Mouse (Mus musculus): ENCODE measurements around the gene Mgmt. TPM values are rescaled to one million over a fixed set of nuclear protein-coding genes. Genes with fewer than 3 reads are reported as not detected.
A peak's percentile ranks its signal among the peaks of the same experiment; 100 is the strongest.

The Mgmt gene
- 0.06 and 0.07 TPM in 2 replicates for polyA plus RNA-seq (2012)

DNA sequence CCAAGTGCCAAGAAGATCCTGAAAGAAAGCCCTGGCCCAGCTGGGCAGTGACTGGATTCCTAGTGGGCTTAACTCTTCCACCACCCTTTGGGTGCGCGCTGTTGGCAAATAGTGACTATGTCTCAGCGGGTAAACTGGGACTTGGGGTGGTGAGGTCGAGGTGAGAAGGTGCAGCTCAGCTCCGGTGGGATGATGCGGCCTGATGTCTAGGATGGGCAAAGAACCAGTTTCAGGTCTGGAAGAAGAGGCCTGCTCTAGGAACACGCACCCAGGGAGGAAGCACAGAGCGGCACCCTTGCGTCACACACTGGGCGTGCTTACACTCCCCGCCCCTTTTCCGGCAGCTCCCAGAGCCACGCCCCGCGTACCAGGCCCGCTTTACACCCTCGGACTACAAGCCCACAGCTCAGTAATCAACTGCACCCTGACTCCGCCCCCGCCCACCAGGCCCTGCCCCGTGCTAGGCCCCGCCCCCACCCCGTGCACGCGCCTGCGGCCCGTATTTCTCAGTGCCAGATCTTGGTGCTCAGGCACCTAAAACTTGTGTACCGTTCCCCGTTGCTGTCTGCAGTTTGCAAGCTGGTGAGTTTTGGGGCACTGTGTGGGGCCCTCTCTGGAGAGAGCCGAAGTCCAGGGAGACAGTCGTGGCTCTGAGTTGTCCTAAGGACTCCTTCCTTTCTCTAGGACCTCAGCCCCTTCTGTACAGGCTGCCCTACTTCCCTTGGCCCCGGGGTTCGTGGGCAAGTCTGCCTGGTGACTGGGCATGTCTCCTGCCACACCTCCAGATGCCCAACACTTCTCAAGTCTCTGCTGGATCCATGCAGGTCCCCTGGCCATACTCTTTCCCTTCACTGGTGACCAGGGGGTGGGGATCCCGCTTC, at the start of gene Mgmt:
Mgmt (plus strand) TSS at position 509 of the 881 bp plus-strand sequence.
- H3K9me3 ChIP-seq (ENCODE audit: control insufficient read depth, low read length) = no peaks in the 10 kb centered on the region
- TF ChIP-seq GATA1 (IDR thresholded peaks at IDR 0.05; ENCODE audit: low read length) (no peak), TAL1 (IDR thresholded peaks at IDR 0.05; ENCODE audit: low read length) (no peak)
- H3K27me3 ChIP-seq (ENCODE audit: control insufficient read depth) = no peaks in the 10 kb centered on the region
- peak within 1 kb of the TSS; percentile 55 for H3K4me3 ChIP-seq (replicated peaks)
- H3K4me1 ChIP-seq (ENCODE audit: control insufficient read depth) = peaks cover 19% of the 10 kb centered on the region
- no peaks in the 10 kb centered on the region for H3K36me3 ChIP-seq (ENCODE audit: control insufficient read depth)

DNA sequence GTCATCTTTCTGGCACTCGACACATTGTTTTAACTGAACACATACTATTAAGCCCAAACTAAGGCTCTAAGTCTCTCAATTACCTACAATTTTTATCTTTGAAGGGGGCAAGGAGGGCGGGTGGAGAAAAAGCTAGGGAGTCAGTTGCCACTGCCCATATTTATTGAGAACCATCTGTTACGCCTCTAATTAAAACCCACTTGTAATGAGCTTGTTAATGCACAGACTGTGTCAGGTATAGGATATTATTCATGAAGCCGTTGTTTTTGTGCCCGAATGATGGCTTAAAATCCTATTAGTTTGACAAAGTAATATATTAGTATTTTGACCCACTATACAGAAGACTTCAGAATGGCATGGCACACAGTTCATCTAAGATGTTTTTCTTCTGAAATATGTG, 49.6 kb upstream of the Mgmt start:
- H3K4me1 ChIP-seq (ENCODE audit: control insufficient read depth) = no peaks in the 10 kb centered on the region
- no peak overlapping the region for H3K4me3 ChIP-seq (replicated peaks)
- TF ChIP-seq TAL1 (IDR thresholded peaks at IDR 0.05; ENCODE audit: low read length) (no peak), GATA1 (IDR thresholded peaks at IDR 0.05; ENCODE audit: low read length) (no peak)
- H3K36me3 ChIP-seq (ENCODE audit: control insufficient read depth) = no peaks in the 10 kb centered on the region
- no peaks in the 10 kb centered on the region for H3K27me3 ChIP-seq (ENCODE audit: control insufficient read depth)
- no peaks in the 10 kb centered on the region for H3K9me3 ChIP-seq (ENCODE audit: control insufficient read depth, low read length)

DNA sequence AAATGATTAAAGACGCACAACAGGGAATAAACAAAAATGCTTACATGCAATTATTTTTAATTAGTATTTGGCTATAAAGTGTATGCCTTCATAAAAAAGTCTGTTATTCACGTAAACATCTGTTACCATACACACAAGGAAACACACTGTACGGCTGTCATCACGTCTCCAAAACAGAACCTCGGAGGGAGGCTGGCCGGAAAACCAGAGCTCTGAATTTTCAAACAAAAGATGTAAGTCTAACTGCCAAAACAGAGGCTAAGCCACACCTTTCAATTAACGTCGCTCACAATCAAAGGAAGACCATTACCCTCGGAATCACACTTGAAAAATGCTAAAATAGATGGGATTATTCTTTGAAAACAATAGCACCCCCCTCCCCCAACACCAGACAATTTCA, 49.1 kb upstream of the Mgmt start:
- Histone ChIP-seq H3K4me1 (ENCODE audit: control insufficient read depth) (no peaks in the 10 kb centered on the region), H3K4me3 (replicated peaks) (no peak overlapping the region), H3K36me3 (ENCODE audit: control insufficient read depth) (no peaks in the 10 kb centered on the region), H3K27me3 (ENCODE audit: control insufficient read depth) (no peaks in the 10 kb centered on the region), H3K9me3 (ENCODE audit: control insufficient read depth, low read length) (no peaks in the 10 kb centered on the region)
- no peak for TF ChIP-seq TAL1 (IDR thresholded peaks at IDR 0.05; ENCODE audit: low read length)
- no peak for TF ChIP-seq GATA1 (IDR thresholded peaks at IDR 0.05; ENCODE audit: low read length)

DNA sequence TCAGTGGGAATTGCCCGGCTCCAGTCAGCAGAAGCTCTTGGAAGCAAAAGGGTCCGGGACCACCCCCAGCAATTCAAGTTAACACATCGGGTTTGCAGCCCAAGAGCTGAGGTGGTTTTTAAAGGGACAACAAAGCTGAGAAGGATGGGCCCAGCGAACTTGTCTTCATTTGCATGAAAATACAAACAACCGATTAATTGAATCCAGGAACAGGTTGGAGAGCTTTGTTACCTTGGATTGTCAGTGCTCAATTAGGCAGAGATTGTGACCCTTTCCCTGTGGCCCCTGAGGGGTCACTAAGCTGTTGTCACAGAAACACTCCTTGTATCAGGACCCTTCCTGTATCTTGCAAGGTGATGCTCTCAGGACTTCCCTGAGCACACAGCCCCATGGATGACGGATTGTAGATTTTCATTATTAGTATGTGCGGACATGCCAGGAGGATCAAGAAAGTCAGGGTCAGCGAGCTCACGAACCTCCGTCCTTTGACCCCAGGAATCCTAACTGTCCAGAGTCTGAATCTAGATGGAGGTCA, 48.3 kb upstream of the Mgmt start:
- TF ChIP-seq TAL1 (IDR thresholded peaks at IDR 0.05; ENCODE audit: low read length) (no peak), GATA1 (IDR thresholded peaks at IDR 0.05; ENCODE audit: low read length) (no peak)

DNA sequence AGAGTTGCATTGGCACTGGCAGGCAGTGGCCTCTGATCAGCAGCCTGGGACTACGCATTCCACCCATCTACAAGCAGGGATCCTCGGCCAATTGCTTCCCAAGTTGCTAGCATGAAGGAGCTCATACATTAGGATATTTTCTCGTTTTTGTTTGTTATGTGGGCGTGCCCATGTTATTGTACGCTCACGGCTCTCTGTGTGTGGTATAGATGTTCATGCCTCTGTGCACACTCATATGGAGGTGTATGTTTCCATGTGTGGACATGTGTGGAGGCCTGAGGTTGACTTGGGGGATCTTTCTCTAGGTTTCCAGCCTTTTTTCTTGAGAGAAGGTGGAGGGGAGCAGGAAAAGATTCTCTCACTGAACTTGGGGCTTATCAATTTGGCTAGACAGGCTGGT, 46.8 kb upstream of the Mgmt start:
- no peaks in the 10 kb centered on the region for H3K9me3 ChIP-seq (ENCODE audit: control insufficient read depth, low read length)
- TF ChIP-seq GATA1 (IDR thresholded peaks at IDR 0.05; ENCODE audit: low read length) (no peak), TAL1 (IDR thresholded peaks at IDR 0.05; ENCODE audit: low read length) (no peak)
- H3K4me1 ChIP-seq (ENCODE audit: control insufficient read depth) = no peaks in the 10 kb centered on the region
- no peaks in the 10 kb centered on the region for H3K36me3 ChIP-seq (ENCODE audit: control insufficient read depth)
- no peak overlapping the region for H3K4me3 ChIP-seq (replicated peaks)
- no peaks in the 10 kb centered on the region for H3K27me3 ChIP-seq (ENCODE audit: control insufficient read depth)

More for the DNA sequence above, 48.3 kb upstream of the Mgmt start:
- Histone ChIP-seq H3K27me3 (ENCODE audit: control insufficient read depth) (no peaks in the 10 kb centered on the region), H3K36me3 (ENCODE audit: control insufficient read depth) (no peaks in the 10 kb centered on the region), H3K9me3 (ENCODE audit: control insufficient read depth, low read length) (no peaks in the 10 kb centered on the region), H3K4me3 (replicated peaks) (no peak overlapping the region), H3K4me1 (ENCODE audit: control insufficient read depth) (no peaks in the 10 kb centered on the region)

DNA sequence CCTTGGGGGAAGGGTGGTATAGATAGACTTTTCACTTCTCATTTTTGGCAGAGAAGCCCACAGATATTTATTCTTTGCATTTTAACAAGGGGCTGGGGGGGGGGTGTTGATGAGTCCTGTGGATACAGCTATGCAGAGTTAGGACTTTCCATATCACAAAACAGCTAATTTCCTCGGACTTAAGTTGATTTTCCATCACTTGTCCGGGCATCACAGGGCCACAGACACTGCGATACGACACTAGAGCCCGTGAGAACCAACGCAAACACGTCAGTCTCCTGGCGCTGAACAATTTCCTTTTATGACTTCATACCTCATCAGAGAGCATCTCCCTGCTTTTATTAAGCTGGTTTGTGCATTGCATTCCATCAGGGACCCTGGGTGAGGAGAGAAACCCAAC, 45.7 kb upstream of the Mgmt start:
- Histone ChIP-seq H3K27me3 (ENCODE audit: control insufficient read depth) (no peaks in the 10 kb centered on the region), H3K36me3 (ENCODE audit: control insufficient read depth) (no peaks in the 10 kb centered on the region), H3K4me1 (ENCODE audit: control insufficient read depth) (no peaks in the 10 kb centered on the region), H3K4me3 (replicated peaks) (no peak overlapping the region), H3K9me3 (ENCODE audit: control insufficient read depth, low read length) (no peaks in the 10 kb centered on the region)
- TF ChIP-seq GATA1 (IDR thresholded peaks at IDR 0.05; ENCODE audit: low read length) (no peak), TAL1 (IDR thresholded peaks at IDR 0.05; ENCODE audit: low read length) (no peak)

DNA sequence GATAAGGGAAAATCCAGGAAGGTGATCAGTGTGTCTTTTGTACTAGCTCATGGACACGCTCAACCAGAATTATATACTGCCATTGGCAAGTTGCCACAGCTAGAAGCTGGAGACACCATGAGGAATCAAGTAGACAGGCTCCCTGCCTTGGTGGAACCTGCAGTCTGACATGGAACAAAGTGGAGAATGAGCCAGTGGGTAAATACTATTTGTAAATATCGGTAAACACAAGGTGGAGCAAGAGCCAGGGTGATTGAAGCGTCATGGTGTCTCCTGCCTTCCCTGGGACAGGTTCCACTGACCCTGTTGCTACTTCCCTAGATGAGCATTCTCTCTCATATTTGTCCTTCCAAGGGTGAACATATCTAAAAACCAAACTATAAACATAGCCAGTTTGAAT, 44.6 kb upstream of the Mgmt start:
- no peaks in the 10 kb centered on the region for H3K36me3 ChIP-seq (ENCODE audit: control insufficient read depth)
- H3K4me1 ChIP-seq (ENCODE audit: control insufficient read depth) = no peaks in the 10 kb centered on the region
- H3K27me3 ChIP-seq (ENCODE audit: control insufficient read depth) = no peaks in the 10 kb centered on the region
- H3K4me3 ChIP-seq (replicated peaks) = no peak overlapping the region
- TF ChIP-seq TAL1 (IDR thresholded peaks at IDR 0.05; ENCODE audit: low read length) (no peak), GATA1 (IDR thresholded peaks at IDR 0.05; ENCODE audit: low read length) (no peak)
- no peaks in the 10 kb centered on the region for H3K9me3 ChIP-seq (ENCODE audit: control insufficient read depth, low read length)

DNA sequence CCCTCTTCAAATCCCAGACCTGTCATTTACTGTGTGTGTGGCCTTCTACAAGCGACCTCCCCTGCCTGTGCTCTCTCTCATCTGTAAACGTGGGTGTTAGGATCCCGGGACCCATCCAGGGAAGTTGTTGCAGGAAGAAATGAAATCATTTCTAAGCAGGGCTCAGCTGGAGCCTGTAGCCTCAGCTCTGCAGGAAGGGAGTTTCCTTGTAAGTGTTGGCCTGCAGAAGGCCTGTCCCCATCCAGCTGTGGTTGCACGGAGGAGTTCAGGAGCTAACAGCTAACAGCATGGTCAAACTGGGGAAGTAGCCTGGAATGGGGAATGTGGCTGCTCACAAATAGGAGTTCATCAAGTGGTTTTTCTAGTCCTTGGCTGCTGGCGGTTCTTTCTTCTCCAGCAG, 44.1 kb upstream of the Mgmt start:
- no peaks in the 10 kb centered on the region for H3K9me3 ChIP-seq (ENCODE audit: control insufficient read depth, low read length)
- H3K27me3 ChIP-seq (ENCODE audit: control insufficient read depth) = no peaks in the 10 kb centered on the region
- no peak overlapping the region for H3K4me3 ChIP-seq (replicated peaks)
- H3K36me3 ChIP-seq (ENCODE audit: control insufficient read depth) = no peaks in the 10 kb centered on the region
- no peaks in the 10 kb centered on the region for H3K4me1 ChIP-seq (ENCODE audit: control insufficient read depth)
- TF ChIP-seq GATA1 (IDR thresholded peaks at IDR 0.05; ENCODE audit: low read length) (no peak), TAL1 (IDR thresholded peaks at IDR 0.05; ENCODE audit: low read length) (no peak)

DNA sequence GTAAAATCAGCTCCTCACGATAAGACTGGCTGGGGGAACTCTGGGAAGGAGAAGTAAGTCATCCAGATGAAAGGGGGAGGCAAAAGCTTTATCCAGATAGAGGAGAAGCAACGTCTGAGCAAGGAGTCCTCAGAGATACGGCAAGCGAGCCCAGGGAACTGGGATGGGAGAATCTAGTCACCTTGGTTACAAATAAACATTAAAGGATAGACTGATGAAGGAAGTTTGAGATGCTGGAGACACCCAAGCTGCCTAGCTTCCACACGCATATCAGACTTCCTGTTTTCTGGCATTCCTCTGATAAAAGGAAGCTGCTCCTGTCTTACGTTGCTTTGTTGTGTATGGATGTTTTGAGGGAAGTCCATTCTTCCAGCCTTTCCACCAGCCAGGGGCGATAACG, 42.5 kb upstream of the Mgmt start:
- no peak for TF ChIP-seq TAL1 (IDR thresholded peaks at IDR 0.05; ENCODE audit: low read length)
- no peak for TF ChIP-seq GATA1 (IDR thresholded peaks at IDR 0.05; ENCODE audit: low read length)
- no peak overlapping the region for H3K4me3 ChIP-seq (replicated peaks)
- H3K27me3 ChIP-seq (ENCODE audit: control insufficient read depth) = no peaks in the 10 kb centered on the region
- no peaks in the 10 kb centered on the region for H3K36me3 ChIP-seq (ENCODE audit: control insufficient read depth)
- no peaks in the 10 kb centered on the region for H3K9me3 ChIP-seq (ENCODE audit: control insufficient read depth, low read length)
- H3K4me1 ChIP-seq (ENCODE audit: control insufficient read depth) = no peaks in the 10 kb centered on the region

Measured in erythroblast, embryonic 14.5 days (primary cell).